Mouse (Mus musculus) embryonic facial prominence, embryonic 13.5 days (tissue): Measurements from ENCODE around the gene Coa3. TPM values are rescaled to one million over a fixed set of nuclear protein-coding genes. Genes with fewer than 3 reads are reported as not detected.

Experiments used
- ATAC-seq: fragments of 200-750 bp; cut with Nextera tagmentation; 2 replicates; pipeline ENCODE4 v1.8.0; 2017; ENCODE audit warnings: low read depth; ENCODE audit not compliant: insufficient number of reproducible peaks, insufficient read depth, low FRiP score, low TSS enrichment
- H3K27ac ChIP-seq: fragments of 300-500 bp; sonication (generic); 2 replicates; pipeline ENCODE4 v1.5.1; 2015; ENCODE audit warnings: moderate library complexity, mild to moderate bottlenecking, inconsistent platforms
- H3K27me3 ChIP-seq: fragments of 300-500 bp; sonication (generic); 2 replicates; pipeline ENCODE4 v1.6.1; 2015; ENCODE audit warnings: mild to moderate bottlenecking, inconsistent platforms
- H3K36me3 ChIP-seq: fragments of 300-500 bp; sonication (generic); 2 replicates; pipeline ENCODE4 v1.6.1; 2015; ENCODE audit warnings: mild to moderate bottlenecking, inconsistent platforms
- H3K4me1 ChIP-seq: fragments of 300-500 bp; sonication (generic); 2 replicates; pipeline ENCODE4 v1.6.1; 2015; ENCODE audit warnings: inconsistent platforms
- H3K4me2 ChIP-seq: fragments of 300-500 bp; sonication (generic); 2 replicates; pipeline ENCODE4 v1.6.1; 2015; ENCODE audit warnings: moderate library complexity, mild to moderate bottlenecking, inconsistent platforms
- H3K4me3 ChIP-seq: fragments of 300-500 bp; sonication (generic); 2 replicates; pipeline ENCODE4 v1.5.1; 2015; ENCODE audit warnings: mild to moderate bottlenecking, inconsistent platforms
- H3K9ac ChIP-seq: fragments of 300-500 bp; sonication (generic); 2 replicates; pipeline ENCODE4 v1.6.1; 2015; ENCODE audit warnings: mild to moderate bottlenecking, inconsistent platforms
- H3K9me3 ChIP-seq: fragments of 300-500 bp; sonication (generic); 2 replicates; pipeline ENCODE4 v1.6.1; 2016; ENCODE audit warnings: inconsistent platforms
- WGBS: fragments of 180-500 bp; shearing (Covaris S2); methylation state at CpG from one replicate; pipeline ENCODE4 v1.1.7; 2015; ENCODE audit warnings: mixed read lengths; 5-methylcytosine and 5-hydroxymethylcytosine counted together
- polyA plus RNA-seq: library from polyadenylated mRNA; unstranded; fragments of >200 nt; fragmentation: Nextera tagmentation; extraction: Ambion mirVana; gene quantifications from 2 replicates; pipeline ENCODE4 v1.2.1, GENCODE M21; 2015

Coa3 gene
- polyA plus RNA-seq, 1 experiment from 2014 or later, result 196 TPM

DNA sequence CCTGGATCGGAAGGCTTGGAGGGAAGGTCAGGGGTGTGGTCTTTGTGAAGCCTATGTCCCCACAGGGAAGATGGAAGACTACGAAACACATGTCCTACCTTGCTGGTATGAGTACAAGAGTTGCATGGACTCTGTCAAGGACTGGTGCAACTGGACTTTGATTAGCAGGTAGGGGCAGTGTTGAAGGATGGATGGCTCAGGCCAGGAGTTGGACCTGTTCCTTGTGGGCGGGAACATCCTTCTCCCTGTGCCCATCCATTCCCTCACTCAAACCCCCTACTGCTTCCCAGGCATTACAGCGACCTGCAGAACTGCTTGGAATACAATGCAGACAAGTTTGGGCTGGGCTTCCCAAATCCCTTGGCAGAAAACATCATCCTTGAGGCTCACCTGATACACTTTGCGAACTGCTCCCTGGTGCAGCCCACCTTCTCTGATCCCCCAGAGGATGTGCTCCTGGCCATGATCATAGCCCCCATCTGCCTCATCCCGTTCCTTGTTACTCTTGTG lies 31.3 kb downstream of the Coa3 start:
- H3K4me1 ChIP-seq, result peaks cover 34% of the 10 kb centered on the region
- H3K4me2 ChIP-seq, result peak overlapping the region; percentile 97
- H3K9ac ChIP-seq, result 0 out of 2 replicates have a peak overlapping the region, but pooled peaks have one; percentile 85
- H3K27me3 ChIP-seq, result peaks cover 23% of the 10 kb centered on the region
- WGBS, result 76% methylated on average over 6 of the region's 6 CpGs
- H3K36me3 ChIP-seq, result no peaks in the 10 kb centered on the region
- peak overlapping the region; percentile 66 for H3K4me3 ChIP-seq
- H3K27ac ChIP-seq, result no peak overlapping the region
- no peaks in the 10 kb centered on the region for H3K9me3 ChIP-seq
- no peak for ATAC-seq

DNA sequence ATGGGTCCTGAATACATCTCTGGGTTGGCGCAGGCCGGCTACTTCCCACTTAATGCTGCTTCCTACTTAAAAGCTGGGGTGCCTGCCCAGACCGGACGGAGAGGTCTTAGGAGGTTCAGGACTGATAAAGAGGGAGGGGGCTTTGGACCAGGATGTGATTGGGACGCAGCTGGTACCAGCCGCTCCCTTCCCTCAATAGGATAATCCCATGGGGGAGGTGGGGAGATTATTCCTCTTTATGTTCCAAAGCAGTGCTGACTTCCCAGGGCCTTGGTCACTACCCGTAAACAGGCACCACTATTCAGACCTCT lies 32.3 kb downstream of the Coa3 start:
- Histone ChIP-seq H3K4me2 (peak overlapping the region; percentile 97), H3K27me3 (peaks cover 23% of the 10 kb centered on the region), H3K27ac (peak overlapping the region; percentile 66; the same call in 1 of the 2 replicates), H3K9ac (peak overlapping the region; percentile 85), H3K4me1 (peaks cover 31% of the 10 kb centered on the region), H3K9me3 (no peaks in the 10 kb centered on the region), H3K36me3 (no peaks in the 10 kb centered on the region), H3K4me3 (peak overlapping the region; percentile 66)
- no peak for ATAC-seq
- WGBS, result 8% methylated on average over 7 of the region's 7 CpGs

DNA sequence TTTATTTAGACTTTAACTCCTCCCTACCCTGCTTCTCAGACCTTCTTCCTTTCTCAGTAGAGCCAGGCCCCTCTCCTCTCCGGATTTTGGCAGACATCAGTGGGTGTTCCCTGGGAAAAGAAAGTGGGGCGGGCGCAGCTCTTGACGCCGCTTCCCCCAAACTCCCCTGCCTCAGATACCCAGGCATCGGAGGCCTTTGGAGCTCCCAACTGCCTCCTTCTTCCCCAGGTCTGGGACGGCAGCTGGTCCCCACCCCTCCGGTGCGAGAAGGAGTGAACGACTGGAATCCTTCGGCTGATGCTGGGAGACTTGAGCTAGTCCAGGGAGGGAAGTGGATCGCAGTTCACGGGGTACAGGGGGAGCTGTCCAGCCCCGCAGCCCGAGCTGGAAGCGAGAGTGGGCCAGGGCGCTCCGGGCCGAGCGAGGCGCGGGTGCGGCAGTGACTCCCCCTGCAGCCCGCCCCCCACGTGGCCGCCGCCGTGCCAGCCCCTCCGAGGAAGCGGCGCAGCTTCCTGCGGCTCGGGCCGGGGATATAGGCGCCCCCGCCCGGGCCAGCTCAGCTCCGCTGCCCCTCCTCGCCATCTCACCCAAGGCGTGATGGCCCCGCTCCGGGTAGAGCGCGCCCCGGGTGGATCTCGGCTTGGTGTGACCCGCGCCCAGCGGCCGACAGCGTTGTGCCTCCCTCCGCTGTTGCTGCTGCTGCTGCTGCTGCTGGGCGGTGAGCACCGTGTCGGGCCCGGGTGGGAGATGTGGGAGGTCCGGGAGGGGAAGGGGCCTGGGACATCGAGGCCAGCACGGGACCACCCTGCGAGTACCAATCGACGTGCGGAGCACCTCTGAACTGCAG lies 32.8 kb downstream of the Coa3 start, which contains the start of gene Ramp2:
TSS of gene Ramp2 (plus strand) at position 174 of the 847 bp plus-strand sequence.
- peak; percentile 69; the same call in 1 of the 2 replicates for ATAC-seq
- Histone ChIP-seq H3K4me2 (peak within 1 kb of the TSS; percentile 97), H3K4me3 (peak within 1 kb of the TSS; percentile 66), H3K36me3 (no peaks in the 10 kb centered on the region), H3K4me1 (peaks cover 31% of the 10 kb centered on the region), H3K27me3 (peaks cover 23% of the 10 kb centered on the region), H3K9me3 (no peaks in the 10 kb centered on the region), H3K9ac (peak within 1 kb of the TSS; percentile 85), H3K27ac (peak within 1 kb of the TSS; percentile 66)
- under 1% methylated on average over 62 of the region's 63 CpGs for WGBS

GRCm38 (mm10) chr11:101245071-101245470 lies 33.8 kb downstream of the Coa3 start:
- Histone ChIP-seq H3K36me3 (no peaks in the 10 kb centered on the region), H3K9me3 (no peaks in the 10 kb centered on the region), H3K4me3 (no peak overlapping the region; the same call in 1 of the 2 replicates), H3K27me3 (peaks cover 23% of the 10 kb centered on the region), H3K4me2 (peak overlapping the region; percentile 97), H3K4me1 (peaks cover 31% of the 10 kb centered on the region), H3K9ac (no peak overlapping the region), H3K27ac (no peak overlapping the region)
- 13% methylated on average over 4 of the region's 4 CpGs for whole genome bisulfite sequencing
- no peak for ATAC-seq

GRCm38 (mm10) chr11:101238071-101238647 lies 40.8 kb downstream of the Coa3 start:
- ATAC-seq, result no peak
- WGBS, result 17% methylated on average over 5 of the region's 5 CpGs

DNA sequence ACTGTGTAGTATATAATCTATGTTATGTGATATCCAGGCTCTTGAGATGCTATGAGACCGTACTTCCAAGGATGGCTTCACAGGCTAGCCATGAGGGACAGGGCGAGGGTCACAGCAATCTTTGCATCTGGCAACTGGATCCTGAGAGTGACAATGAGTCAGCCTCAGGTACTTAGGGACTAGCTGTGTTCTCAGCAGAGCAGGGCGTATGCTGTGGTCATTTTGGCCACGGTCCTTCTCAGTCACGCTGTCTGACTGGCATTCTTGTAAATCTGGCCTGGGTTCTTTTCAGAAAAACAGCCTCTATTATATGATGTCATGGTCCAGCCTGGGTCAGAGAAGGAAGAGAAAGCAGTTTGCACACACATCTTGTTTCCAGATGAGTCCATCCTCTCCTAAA lies 42.1 kb downstream of the Coa3 start:
- Histone ChIP-seq H3K4me3 (no peak overlapping the region), H3K9ac (no peak overlapping the region), H3K4me2 (no peak overlapping the region), H3K36me3 (no peaks in the 10 kb centered on the region), H3K27me3 (no peaks in the 10 kb centered on the region), H3K9me3 (no peaks in the 10 kb centered on the region), H3K27ac (no peak overlapping the region), H3K4me1 (peaks cover 20% of the 10 kb centered on the region)
- ATAC-seq, result no peak
- 90% methylated on average over 5 of the region's 5 CpGs for WGBS

More at GRCm38 (mm10) chr11:101238071-101238647, 40.8 kb downstream of the Coa3 start:
- Histone ChIP-seq H3K36me3 (no peaks in the 10 kb centered on the region), H3K27ac (peak overlapping the region; percentile 87), H3K9me3 (no peaks in the 10 kb centered on the region), H3K27me3 (no peaks in the 10 kb centered on the region), H3K4me1 (peaks cover 14% of the 10 kb centered on the region), H3K9ac (0 out of 2 replicates have a peak overlapping the region, but pooled peaks have one; percentile 36), H3K4me2 (peak overlapping the region; percentile 30; the same call in 1 of the 2 replicates), H3K4me3 (no peak overlapping the region)

DNA sequence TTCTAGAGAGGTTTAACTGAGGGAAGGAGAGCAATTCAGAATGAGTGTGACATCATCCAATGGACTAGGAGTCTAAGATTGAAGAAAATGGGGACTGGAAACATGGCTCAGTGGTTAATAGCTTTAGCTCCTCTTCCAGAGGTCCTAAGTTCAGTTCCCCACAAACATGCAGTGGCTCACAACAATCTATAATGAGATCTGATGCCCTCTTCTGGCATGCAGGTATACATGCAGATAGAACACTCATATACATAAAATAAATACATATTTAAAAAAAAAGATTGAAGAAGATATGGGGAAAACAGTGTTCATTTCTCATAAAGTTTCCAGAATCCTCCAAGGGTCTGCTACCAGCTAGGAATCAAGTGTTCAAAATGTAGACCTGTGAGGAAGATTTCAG lies 43.5 kb downstream of the Coa3 start:
- H3K9ac ChIP-seq, result no peak overlapping the region
- no peaks in the 10 kb centered on the region for H3K9me3 ChIP-seq
- H3K4me3 ChIP-seq, result no peak overlapping the region
- no peaks in the 10 kb centered on the region for H3K36me3 ChIP-seq
- no peaks in the 10 kb centered on the region for H3K27me3 ChIP-seq
- no peak overlapping the region for H3K4me2 ChIP-seq
- ATAC-seq, result no peak
- H3K4me1 ChIP-seq, result peaks cover 34% of the 10 kb centered on the region
- no peak overlapping the region for H3K27ac ChIP-seq

DNA sequence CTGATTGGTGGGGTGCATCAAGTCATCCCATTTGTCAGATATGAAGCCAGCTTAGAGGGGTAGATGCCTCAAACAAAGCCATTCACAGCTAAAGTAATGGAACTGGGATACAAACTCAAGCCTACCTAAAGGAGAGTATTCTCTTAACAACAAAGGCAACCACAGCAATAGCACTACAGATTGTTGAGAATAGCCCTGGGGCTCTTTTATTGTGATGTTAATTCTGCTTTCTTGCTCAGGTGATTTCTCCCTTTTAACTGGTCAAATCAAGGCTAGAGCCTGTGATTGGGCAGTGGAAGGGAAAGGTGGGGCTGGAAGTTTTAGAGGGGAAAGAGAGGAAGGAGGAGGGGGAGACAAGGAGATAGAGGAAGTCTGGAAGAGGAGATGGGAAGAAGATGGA lies 44.8 kb downstream of the Coa3 start:
- H3K27ac ChIP-seq, result no peak overlapping the region
- no peak overlapping the region for H3K4me3 ChIP-seq
- ATAC-seq, result no peak
- no peak overlapping the region for H3K9ac ChIP-seq
- H3K36me3 ChIP-seq, result no peaks in the 10 kb centered on the region
- H3K4me2 ChIP-seq, result no peak overlapping the region
- H3K9me3 ChIP-seq, result no peaks in the 10 kb centered on the region
- no peaks in the 10 kb centered on the region for H3K27me3 ChIP-seq
- H3K4me1 ChIP-seq, result peaks cover 47% of the 10 kb centered on the region

DNA sequence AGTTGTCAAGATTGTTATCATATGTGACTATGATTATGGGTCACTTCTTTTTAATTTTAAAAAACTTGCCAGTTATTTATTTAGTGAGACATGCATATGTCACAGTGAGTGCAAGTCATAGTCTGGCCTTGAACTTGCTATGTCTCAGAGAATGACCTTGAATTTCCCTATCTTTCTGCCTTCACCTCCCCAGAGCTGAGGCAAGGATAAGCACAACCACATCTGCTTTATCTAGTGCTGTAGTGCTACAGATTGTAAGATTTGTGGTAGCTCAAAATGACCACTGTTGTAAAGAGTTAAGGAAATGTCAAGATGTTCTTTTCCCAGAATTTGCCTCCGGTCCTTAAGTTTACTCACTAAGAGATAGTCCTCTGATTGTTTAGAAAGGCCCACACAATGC lies 45.7 kb downstream of the Coa3 start:
- H3K27me3 ChIP-seq, result no peaks in the 10 kb centered on the region
- H3K36me3 ChIP-seq, result no peaks in the 10 kb centered on the region
- H3K9me3 ChIP-seq, result no peaks in the 10 kb centered on the region
- H3K27ac ChIP-seq, result no peak overlapping the region
- no peak overlapping the region for H3K9ac ChIP-seq
- peaks cover 47% of the 10 kb centered on the region for H3K4me1 ChIP-seq
- 96% methylated on average over 1 of the region's 1 CpGs for WGBS
- ATAC-seq, result no peak
- H3K4me3 ChIP-seq, result no peak overlapping the region
- H3K4me2 ChIP-seq, result no peak overlapping the region

GRCm38 (mm10) chr11:101232010-101232839 lies 46.7 kb downstream of the Coa3 start:
- Histone ChIP-seq H3K9ac (no peak overlapping the region), H3K4me1 (peaks cover 36% of the 10 kb centered on the region), H3K4me3 (0 out of 2 replicates have a peak overlapping the region, but pooled peaks have one; percentile 8), H3K9me3 (no peaks in the 10 kb centered on the region), H3K27me3 (no peaks in the 10 kb centered on the region), H3K4me2 (peak overlapping the region; percentile 46), H3K27ac (peak overlapping the region; percentile 85), H3K36me3 (no peaks in the 10 kb centered on the region)
- WGBS, result 49% methylated on average over 6 of the region's 6 CpGs
- ATAC-seq, result no peak
